Mouse (Mus musculus) embryonic facial prominence, embryonic 12.5 days (tissue): ENCODE data around the gene Tcte2. TPM values are rescaled to one million over a fixed set of nuclear protein-coding genes. Genes with fewer than 3 reads are reported as not detected.

Experiments
- ATAC-seq: fragments of 200-750 bp; cut with Nextera tagmentation; 2 replicates; pipeline ENCODE4 v1.8.0; 2017; ENCODE audit not compliant: insufficient number of reproducible peaks, insufficient read depth, low FRiP score, low TSS enrichment
- H3K27ac ChIP-seq: fragments of 300-500 bp; sonication (generic); 2 replicates; pipeline ENCODE4 v1.5.1; 2016; ENCODE audit warnings: mild to moderate bottlenecking
- H3K27me3 ChIP-seq: fragments of 300-500 bp; sonication (generic); 2 replicates; pipeline ENCODE4 v1.6.1; 2016; ENCODE audit warnings: mild to moderate bottlenecking, moderate library complexity
- H3K36me3 ChIP-seq: fragments of 300-500 bp; sonication (generic); 2 replicates; pipeline ENCODE4 v1.6.1; 2016; ENCODE audit warnings: mild to moderate bottlenecking
- H3K4me1 ChIP-seq: fragments of 300-500 bp; sonication (generic); 2 replicates; pipeline ENCODE4 v1.6.1; 2016
- H3K4me2 ChIP-seq: fragments of 300-500 bp; sonication (generic); replicated peaks from 2 replicates; pipeline ENCODE4 v1.6.1; 2016; ENCODE audit warnings: mild to moderate bottlenecking, moderate library complexity
- H3K4me3 ChIP-seq: fragments of 300-500 bp; sonication (generic); 2 replicates; pipeline ENCODE4 v1.5.1; 2016; ENCODE audit warnings: mild to moderate bottlenecking
- H3K9ac ChIP-seq: fragments of 300-500 bp; sonication (generic); 2 replicates; pipeline ENCODE4 v1.6.1; 2016; ENCODE audit warnings: mild to moderate bottlenecking, moderate library complexity
- H3K9me3 ChIP-seq: fragments of 300-500 bp; sonication (generic); 2 replicates; pipeline ENCODE4 v1.6.1; 2016; ENCODE audit warnings: mild to moderate bottlenecking, moderate library complexity
- WGBS: fragments of 180-500 bp; shearing (Covaris S2); methylation state at CpG from one replicate; pipeline ENCODE4 v1.1.7; 2016; 5-methylcytosine and 5-hydroxymethylcytosine counted together
- polyA plus RNA-seq: library from polyadenylated mRNA; unstranded; fragments of >200 nt; fragmentation: Nextera tagmentation; extraction: Ambion mirVana; gene quantifications from 2 replicates; pipeline ENCODE4 v1.2.1, GENCODE M21; 2016

Tcte2 gene
- polyA plus RNA-seq, 1 experiment from 2014 or later, result 7.1 TPM

- Histone ChIP-seq H3K9me3 (no peaks in the 10 kb centered on the region), H3K4me1 (peaks cover 14% of the 10 kb centered on the region), H3K27me3 (no peaks in the 10 kb centered on the region), H3K4me3 (no peak overlapping the region), H3K4me2 (no peak overlapping the region), H3K9ac (no peak overlapping the region), H3K36me3 (no peaks in the 10 kb centered on the region), H3K27ac (no peak overlapping the region)
- 82% methylated on average over 5 of the region's 5 CpGs for WGBS
- ATAC-seq, result no peak
Measured at GRCm38 (mm10) chr17:13695881-13696280, 65.7 kb downstream of the Tcte2 start.

- Histone ChIP-seq H3K36me3 (no peaks in the 10 kb centered on the region), H3K9me3 (no peaks in the 10 kb centered on the region), H3K4me3 (no peak overlapping the region), H3K4me2 (no peak overlapping the region), H3K27ac (no peak overlapping the region), H3K4me1 (peaks cover 7% of the 10 kb centered on the region), H3K27me3 (no peaks in the 10 kb centered on the region), H3K9ac (no peak overlapping the region)
- no peak for ATAC-seq
- 94% methylated on average over 2 of the region's 2 CpGs for WGBS
Measured at GRCm38 (mm10) chr17:13695211-13695610, 66.4 kb downstream of the Tcte2 start.

- H3K9me3 ChIP-seq, result no peaks in the 10 kb centered on the region
- no peaks in the 10 kb centered on the region for H3K27me3 ChIP-seq
- no peak overlapping the region for H3K27ac ChIP-seq
- no peaks in the 10 kb centered on the region for H3K36me3 ChIP-seq
- WGBS, result 84% methylated on average over 1 of the region's 1 CpGs
- no peak for ATAC-seq
- H3K4me3 ChIP-seq, result no peak overlapping the region
- H3K9ac ChIP-seq, result no peak overlapping the region
- no peaks in the 10 kb centered on the region for H3K4me1 ChIP-seq
- H3K4me2 ChIP-seq, result no peak overlapping the region
Measured at GRCm38 (mm10) chr17:13694181-13694580, 67.4 kb downstream of the Tcte2 start.

GRCm38 (mm10) chr17:13687656-13688055 lies 74.0 kb downstream of the Tcte2 start:
- Histone ChIP-seq H3K9ac (no peak overlapping the region), H3K4me3 (no peak overlapping the region), H3K27me3 (no peaks in the 10 kb centered on the region), H3K36me3 (no peaks in the 10 kb centered on the region), H3K27ac (no peak overlapping the region), H3K4me1 (peaks cover 20% of the 10 kb centered on the region), H3K9me3 (no peaks in the 10 kb centered on the region), H3K4me2 (no peak overlapping the region)
- no peak for ATAC-seq
- 90% methylated on average over 1 of the region's 1 CpGs for WGBS

- H3K4me1 ChIP-seq, result peaks cover 26% of the 10 kb centered on the region
- H3K4me2 ChIP-seq, result no peak overlapping the region
- H3K4me3 ChIP-seq, result no peak overlapping the region
- H3K27ac ChIP-seq, result no peak overlapping the region
- no peaks in the 10 kb centered on the region for H3K27me3 ChIP-seq
- H3K9me3 ChIP-seq, result no peaks in the 10 kb centered on the region
- no peak overlapping the region for H3K9ac ChIP-seq
- H3K36me3 ChIP-seq, result no peaks in the 10 kb centered on the region
- ATAC-seq, result no peak
- WGBS, result 78% methylated on average over 4 of the region's 4 CpGs
Measured at GRCm38 (mm10) chr17:13687086-13687485, 74.5 kb downstream of the Tcte2 start.

GRCm38 (mm10) chr17:13685621-13686020 lies 76.0 kb downstream of the Tcte2 start:
- Histone ChIP-seq H3K36me3 (no peaks in the 10 kb centered on the region), H3K27ac (no peak overlapping the region), H3K4me2 (no peak overlapping the region), H3K9ac (no peak overlapping the region), H3K9me3 (no peaks in the 10 kb centered on the region), H3K4me1 (peaks cover 27% of the 10 kb centered on the region), H3K4me3 (no peak overlapping the region), H3K27me3 (no peaks in the 10 kb centered on the region)
- no peak for ATAC-seq
- WGBS, result 78% methylated on average over 3 of the region's 3 CpGs

- Histone ChIP-seq H3K36me3 (no peaks in the 10 kb centered on the region), H3K4me1 (peaks cover 27% of the 10 kb centered on the region), H3K9ac (no peak overlapping the region), H3K9me3 (no peaks in the 10 kb centered on the region), H3K4me2 (no peak overlapping the region), H3K4me3 (no peak overlapping the region), H3K27ac (no peak overlapping the region), H3K27me3 (no peaks in the 10 kb centered on the region)
- 48% methylated on average over 7 of the region's 7 CpGs for WGBS
- ATAC-seq, result no peak
Measured at GRCm38 (mm10) chr17:13684256-13684655, 77.4 kb downstream of the Tcte2 start.

- Histone ChIP-seq H3K9me3 (no peaks in the 10 kb centered on the region), H3K4me3 (peak overlapping the region; percentile 22), H3K27ac (peak overlapping the region; percentile 86), H3K36me3 (no peaks in the 10 kb centered on the region), H3K9ac (peak overlapping the region; percentile 30; the same call in 1 of the 2 replicates), H3K27me3 (no peaks in the 10 kb centered on the region), H3K4me1 (peaks cover 27% of the 10 kb centered on the region), H3K4me2 (peak overlapping the region; percentile 36)
- 11% methylated on average over 15 of the region's 15 CpGs for WGBS
- peak; percentile 65; the same call in 1 of the 2 replicates for ATAC-seq
Measured at GRCm38 (mm10) chr17:13683411-13684174, 78.0 kb downstream of the Tcte2 start.

- peak overlapping the region; percentile 22 for H3K4me3 ChIP-seq
- WGBS, result 28% methylated on average over 4 of the region's 4 CpGs
Measured at GRCm38 (mm10) chr17:13683027-13683410, 78.6 kb downstream of the Tcte2 start.

GRCm38 (mm10) chr17:13682378-13683026 lies 79.1 kb downstream of the Tcte2 start:
- H3K36me3 ChIP-seq, result no peaks in the 10 kb centered on the region
- H3K9ac ChIP-seq, result peak overlapping the region; percentile 30; the same call in 1 of the 2 replicates
- peaks cover 25% of the 10 kb centered on the region for H3K4me1 ChIP-seq
- WGBS, result 52% methylated on average over 9 of the region's 9 CpGs
- no peaks in the 10 kb centered on the region for H3K27me3 ChIP-seq
- peak overlapping the region; percentile 86 for H3K27ac ChIP-seq
- H3K4me2 ChIP-seq, result peak overlapping the region; percentile 36
- peak overlapping the region; percentile 22 for H3K4me3 ChIP-seq
- no peak for ATAC-seq
- no peaks in the 10 kb centered on the region for H3K9me3 ChIP-seq

More at GRCm38 (mm10) chr17:13683027-13683410, 78.6 kb downstream of the Tcte2 start:
- Histone ChIP-seq H3K9ac (peak overlapping the region; percentile 30; the same call in 1 of the 2 replicates), H3K27ac (peak overlapping the region; percentile 86), H3K4me1 (peaks cover 27% of the 10 kb centered on the region), H3K9me3 (no peaks in the 10 kb centered on the region), H3K36me3 (no peaks in the 10 kb centered on the region), H3K27me3 (no peaks in the 10 kb centered on the region), H3K4me2 (peak overlapping the region; percentile 36)
- no peak for ATAC-seq

- Histone ChIP-seq H3K4me1 (peaks cover 20% of the 10 kb centered on the region), H3K9me3 (no peaks in the 10 kb centered on the region), H3K27ac (no peak overlapping the region), H3K4me2 (0 out of 2 replicates have a peak overlapping the region, but pooled peaks have one; percentile 36), H3K36me3 (no peaks in the 10 kb centered on the region), H3K9ac (no peak overlapping the region), H3K4me3 (no peak overlapping the region), H3K27me3 (no peaks in the 10 kb centered on the region)
- ATAC-seq, result no peak
- WGBS, result 95% methylated on average over 5 of the region's 6 CpGs
Measured at GRCm38 (mm10) chr17:13681686-13682085, 79.9 kb downstream of the Tcte2 start.

- H3K9ac ChIP-seq, result no peak overlapping the region
- no peaks in the 10 kb centered on the region for H3K36me3 ChIP-seq
- H3K27me3 ChIP-seq, result no peaks in the 10 kb centered on the region
- WGBS, result 89% methylated on average over 6 of the region's 6 CpGs
- H3K9me3 ChIP-seq, result no peaks in the 10 kb centered on the region
- peaks cover 20% of the 10 kb centered on the region for H3K4me1 ChIP-seq
- no peak overlapping the region for H3K4me3 ChIP-seq
- H3K27ac ChIP-seq, result no peak overlapping the region
- ATAC-seq, result no peak
- H3K4me2 ChIP-seq, result no peak overlapping the region
Measured at GRCm38 (mm10) chr17:13681126-13681525, 80.5 kb downstream of the Tcte2 start.
